ENCODE assay signal across 9 mouse cellular contexts in genomic region chr5:139388694-139389675, GRCm38 (mm10). TPM values are rescaled to one million over a fixed set of nuclear protein-coding genes. Genes with fewer than 3 reads are reported as not detected.
DNase-seq lines count a peak whose midpoint lies in the region; ATAC-seq lines count a peak whose summit lies in the region.
"Had no signal": no experiment of that assay in that cellular context is flagged by ENCODE, and none has a peak within 500 bp of the region (broad histone marks: within the 10 kb centered on the region; RNA-seq: fewer than 3 reads in every experiment).

No protein-coding gene starts in this region.

- peaks cover 5% of the 10 kb centered on the region; the same call in 1 of the 2 replicates for H3K36me3 ChIP-seq in forebrain, embryonic 10.5 days (replicated peaks)
- no peaks in the 10 kb centered on the region for H3K36me3 ChIP-seq in midbrain, embryonic 13.5 days

- ATAC-seq in CD4-positive, CD25-positive, alpha-beta regulatory T cell, adult 4 months = peak; percentile 60
- ATAC-seq in midbrain, embryonic 13.5 days = no peak

- DNase-seq in heart, adult 11 months = peak; percentile 95
- no peak for DNase-seq in heart, adult 18-20 months
- DNase-seq in forebrain, embryonic 10.5 days (ENCODE audit: extremely low spot score, low spot score) = no peak
- peak; percentile 75 for DNase-seq in layer of hippocampus, adult 9-11 months
- no peak for DNase-seq in adrenal gland, postnatal 36 days
- no peak for DNase-seq in cerebellum, adult 11 months

- H3K27me3 ChIP-seq in forebrain, embryonic 10.5 days (ENCODE audit: poor library complexity, severe bottlenecking) = no peaks in the 10 kb centered on the region
- no peaks in the 10 kb centered on the region for H3K27me3 ChIP-seq in midbrain, embryonic 13.5 days

- no peak overlapping the region for H3K4me2 ChIP-seq in midbrain, embryonic 13.5 days (replicated peaks)

- no peak overlapping the region for H3K4me3 ChIP-seq in forebrain, embryonic 10.5 days
- no peak overlapping the region for H3K4me3 ChIP-seq in midbrain, embryonic 13.5 days (replicated peaks)

- WGBS in forebrain, embryonic 10.5 days = 82% methylated on average over 17 of the region's 17 CpGs
- 85% methylated on average over 17 of the region's 17 CpGs for WGBS in midbrain, embryonic 13.5 days

- no peaks in the 10 kb centered on the region for H3K9me3 ChIP-seq in forebrain, embryonic 10.5 days
- no peaks in the 10 kb centered on the region for H3K9me3 ChIP-seq in midbrain, embryonic 13.5 days

- H3K9ac ChIP-seq in midbrain, embryonic 13.5 days (replicated peaks) = 0 out of 2 replicates have a peak overlapping the region, but pooled peaks have one; percentile 23

- H3K27ac ChIP-seq in forebrain, embryonic 10.5 days = peak overlapping the region; percentile 74
- H3K27ac ChIP-seq in midbrain, embryonic 13.5 days = peak overlapping the region; percentile 25; the same call in 1 of the 2 replicates

- H3K4me1 ChIP-seq in forebrain, embryonic 10.5 days = peaks cover 47% of the 10 kb centered on the region
- H3K4me1 ChIP-seq in midbrain, embryonic 13.5 days (replicated peaks) = peaks cover 12% of the 10 kb centered on the region; the same call in 1 of the 2 replicates

RNA-seq across cellular contexts. Expression of gene Gpr146, which starts 11.5 kb away (rescaled TPM):
- total RNA-seq in heart, adult 18-20 months (2021) = 10 to 100 TPM; 39.6 to 40.5 TPM
- polyA plus RNA-seq in CD4-positive, CD25-positive, alpha-beta regulatory T cell, adult 4 months (2017; shearing (Covaris generic)) = 10 to 100 TPM in 1 of 2 experiments, 1 to 10 TPM in 1; 8.1 to 11.3 TPM
- polyA plus RNA-seq in forebrain, embryonic 10.5 days (2016; fragmentation: Nextera tagmentation; extraction: Ambion mirVana) = 1.6 and 1.8 TPM in 2 replicates
- polyA plus RNA-seq in midbrain, embryonic 13.5 days (2015; fragmentation: Nextera tagmentation; extraction: Ambion mirVana) = 1.7 TPM in 2 replicates
- 10 to 100 TPM; 15.2 to 17.9 TPM for total RNA-seq in adrenal gland, postnatal 36 days (2021)

RNA-seq across cellular contexts. Expression of gene C130050O18Rik, which starts 16.1 kb away (rescaled TPM):
- total RNA-seq in heart, adult 18-20 months (2021) = under 1 TPM; 0.47 to 0.69 TPM
- polyA plus RNA-seq in CD4-positive, CD25-positive, alpha-beta regulatory T cell, adult 4 months (2017; shearing (Covaris generic)) = not detected
- polyA plus RNA-seq in forebrain, embryonic 10.5 days (2016; fragmentation: Nextera tagmentation; extraction: Ambion mirVana) = 0.15 and 0.34 TPM in 2 replicates
- 0.13 TPM in 1 of 2 replicates, not detected in the other for polyA plus RNA-seq in midbrain, embryonic 13.5 days (2015; fragmentation: Nextera tagmentation; extraction: Ambion mirVana)
- total RNA-seq in adrenal gland, postnatal 36 days (2021) = under 1 TPM; 0.49 to 0.79 TPM

RNA-seq across cellular contexts. Expression of gene Gper1, which starts 34.0 kb away (rescaled TPM):
- 1 to 10 TPM; 1.1 to 1.3 TPM for total RNA-seq in heart, adult 18-20 months (2021)
- polyA plus RNA-seq in CD4-positive, CD25-positive, alpha-beta regulatory T cell, adult 4 months (2017; shearing (Covaris generic)) = not detected
- 0.44 and 0.50 TPM in 2 replicates for polyA plus RNA-seq in forebrain, embryonic 10.5 days (2016; fragmentation: Nextera tagmentation; extraction: Ambion mirVana)
- 6.0 and 7.5 TPM in 2 replicates for polyA plus RNA-seq in midbrain, embryonic 13.5 days (2015; fragmentation: Nextera tagmentation; extraction: Ambion mirVana)
- 1 to 10 TPM; 2.8 to 4.7 TPM for total RNA-seq in adrenal gland, postnatal 36 days (2021)

RNA-seq across cellular contexts. Expression of gene Cyp2w1, which starts 36.6 kb away (rescaled TPM):
- not detected for total RNA-seq in heart, adult 18-20 months (2021)
- polyA plus RNA-seq in CD4-positive, CD25-positive, alpha-beta regulatory T cell, adult 4 months (2017; shearing (Covaris generic)) = not detected
- not detected in 2 replicates for polyA plus RNA-seq in forebrain, embryonic 10.5 days (2016; fragmentation: Nextera tagmentation; extraction: Ambion mirVana)
- not detected in 2 replicates for polyA plus RNA-seq in midbrain, embryonic 13.5 days (2015; fragmentation: Nextera tagmentation; extraction: Ambion mirVana)
- not detected for total RNA-seq in adrenal gland, postnatal 36 days (2021)
- polyA plus RNA-seq: gonadal fat pad, adult 2 months had no signal

RNA-seq across cellular contexts. Expression of gene Cox19, which starts 37.8 kb away (rescaled TPM):
- 100 to 1,000 TPM in 1 of 2 experiments, 10 to 100 TPM in 1; 82.6 to 103 TPM for total RNA-seq in heart, adult 18-20 months (2021)
- polyA plus RNA-seq in CD4-positive, CD25-positive, alpha-beta regulatory T cell, adult 4 months (2017; shearing (Covaris generic)) = 10 to 100 TPM; 49.9 to 52.2 TPM
- 119 and 120 TPM in 2 replicates for polyA plus RNA-seq in forebrain, embryonic 10.5 days (2016; fragmentation: Nextera tagmentation; extraction: Ambion mirVana)
- polyA plus RNA-seq in midbrain, embryonic 13.5 days (2015; fragmentation: Nextera tagmentation; extraction: Ambion mirVana) = 120 and 131 TPM in 2 replicates
- 10 to 100 TPM; 71.0 to 87.5 TPM for total RNA-seq in adrenal gland, postnatal 36 days (2021)

Comparison
In these comparisons a context has a peak if more than half of its experiments do, and no peak if none do; other contexts are left out.
1. DNase-seq: peak in heart, adult 11 months (single experiment) and layer of hippocampus, adult 9-11 months (single experiment); none in heart, adult 18-20 months (0 of 2), forebrain, embryonic 10.5 days (single experiment), adrenal gland, postnatal 36 days (0 of 2) and cerebellum, adult 11 months (single experiment).